In genomic region chr9:102181276-102181675, GRCm38 (mm10) we compare ENCODE assay signal across 11 mouse cellular contexts.
DNase-seq lines count a peak whose midpoint lies in the region; ATAC-seq and TF ChIP-seq lines count a peak whose summit lies in the region.
"Had no signal": no experiment of that assay in that cellular context is flagged by ENCODE, and none has a peak within 500 bp of the region (broad histone marks: within the 10 kb centered on the region; RNA-seq: fewer than 3 reads in every experiment).

No protein-coding gene starts in this region.

- H3K4me1 ChIP-seq in forebrain, embryonic 10.5 days: peaks cover 61% of the 10 kb centered on the region
- H3K4me1 ChIP-seq in forebrain, postnatal 0 days (ENCODE audit: insufficient read depth): no peaks in the 10 kb centered on the region
- H3K4me1 ChIP-seq in embryonic facial prominence, embryonic 12.5 days: peaks cover 24% of the 10 kb centered on the region
- peaks cover 40% of the 10 kb centered on the region for H3K4me1 ChIP-seq in hindbrain, embryonic 12.5 days
- peaks cover 28% of the 10 kb centered on the region for H3K4me1 ChIP-seq in midbrain, embryonic 16.5 days (ENCODE audit: control insufficient read depth, insufficient read depth, low read length)

- 39% methylated on average over 3 of the region's 3 CpGs for WGBS in forebrain, embryonic 10.5 days
- 21% methylated on average over 3 of the region's 3 CpGs for WGBS in forebrain, postnatal 0 days
- WGBS in embryonic facial prominence, embryonic 12.5 days: 43% methylated on average over 3 of the region's 3 CpGs
- WGBS in hindbrain, embryonic 12.5 days: 31% methylated on average over 3 of the region's 3 CpGs
- WGBS in midbrain, embryonic 16.5 days: 23% methylated on average over 3 of the region's 3 CpGs

- ATAC-seq in forebrain, postnatal 0 days: no peak
- peak; percentile 30; the same call in 1 of the 2 replicates for ATAC-seq in embryonic facial prominence, embryonic 12.5 days (ENCODE audit: insufficient number of reproducible peaks, insufficient read depth, low FRiP score, low TSS enrichment)
- ATAC-seq in hindbrain, embryonic 12.5 days (ENCODE audit: low FRiP score): peak; percentile 75
- peak; percentile 49 for ATAC-seq in midbrain, embryonic 16.5 days
- ATAC-seq in cerebellum, adult (ENCODE audit: insufficient number of reproducible peaks, low FRiP score, low TSS enrichment): no peak
- ATAC-seq: liver, postnatal 0 days had no signal

- no peak overlapping the region for H3K4me2 ChIP-seq in forebrain, postnatal 0 days (ENCODE audit: low read depth)
- H3K4me2 ChIP-seq in embryonic facial prominence, embryonic 12.5 days (replicated peaks): no peak overlapping the region
- H3K4me2 ChIP-seq in hindbrain, embryonic 12.5 days (replicated peaks): no peak overlapping the region
- no peak overlapping the region for H3K4me2 ChIP-seq in midbrain, embryonic 16.5 days (ENCODE audit: low read length)

- no peaks in the 10 kb centered on the region for H3K9me3 ChIP-seq in forebrain, embryonic 10.5 days
- H3K9me3 ChIP-seq in forebrain, postnatal 0 days (ENCODE audit: low read length): no peaks in the 10 kb centered on the region
- H3K9me3 ChIP-seq in embryonic facial prominence, embryonic 12.5 days: no peaks in the 10 kb centered on the region
- no peaks in the 10 kb centered on the region for H3K9me3 ChIP-seq in hindbrain, embryonic 12.5 days (replicated peaks)
- H3K9me3 ChIP-seq in midbrain, embryonic 16.5 days (replicated peaks; ENCODE audit: control insufficient read depth, low read length, poor library complexity, severe bottlenecking): no peaks in the 10 kb centered on the region

- no peak for DNase-seq in forebrain, embryonic 10.5 days (ENCODE audit: extremely low spot score, low spot score)
- no peak for DNase-seq in forebrain, postnatal 0 days
- no peak for DNase-seq in right cerebral cortex, adult 2 months (ENCODE audit: low spot score in 2 of 2)
- no peak for DNase-seq in adrenal gland, adult (ENCODE audit: inconsistent age in 2 of 2, low spot score in 1 of 2)
- DNase-seq: kidney, adult 11 months; liver, postnatal 0 days; thymus, adult 18-20 months had no signal

- TF ChIP-seq CTCF in forebrain, postnatal 0 days (IDR thresholded peaks at IDR 0.05; ENCODE audit: low read depth): no peak

- H3K9ac ChIP-seq in forebrain, postnatal 0 days: no peak overlapping the region
- H3K9ac ChIP-seq in embryonic facial prominence, embryonic 12.5 days: no peak overlapping the region
- H3K9ac ChIP-seq in hindbrain, embryonic 12.5 days: no peak overlapping the region
- H3K9ac ChIP-seq in midbrain, embryonic 16.5 days (ENCODE audit: low read depth, low read length): no peak overlapping the region
- H3K9ac ChIP-seq: liver, postnatal 0 days had no signal

- H3K27me3 ChIP-seq in forebrain, embryonic 10.5 days (ENCODE audit: poor library complexity, severe bottlenecking): peaks cover 89% of the 10 kb centered on the region
- no peaks in the 10 kb centered on the region for H3K27me3 ChIP-seq in forebrain, postnatal 0 days (ENCODE audit: insufficient read depth, low read length)
- H3K27me3 ChIP-seq in embryonic facial prominence, embryonic 12.5 days: no peaks in the 10 kb centered on the region
- H3K27me3 ChIP-seq in hindbrain, embryonic 12.5 days: peaks cover 8% of the 10 kb centered on the region; the same call in 1 of the 2 replicates
- no peaks in the 10 kb centered on the region for H3K27me3 ChIP-seq in midbrain, embryonic 16.5 days (ENCODE audit: control insufficient read depth, insufficient read depth, low read depth, low read length)

- H3K36me3 ChIP-seq in forebrain, embryonic 10.5 days (replicated peaks): no peaks in the 10 kb centered on the region
- H3K36me3 ChIP-seq in forebrain, postnatal 0 days (ENCODE audit: insufficient read depth): no peaks in the 10 kb centered on the region; the same call in 1 of the 2 replicates
- no peaks in the 10 kb centered on the region for H3K36me3 ChIP-seq in embryonic facial prominence, embryonic 12.5 days
- no peaks in the 10 kb centered on the region for H3K36me3 ChIP-seq in hindbrain, embryonic 12.5 days
- no peaks in the 10 kb centered on the region for H3K36me3 ChIP-seq in midbrain, embryonic 16.5 days (ENCODE audit: control insufficient read depth, insufficient read depth, low read length)

- H3K4me3 ChIP-seq in forebrain, embryonic 10.5 days: no peak overlapping the region; the same call in 1 of the 2 replicates
- no peak overlapping the region for H3K4me3 ChIP-seq in forebrain, postnatal 0 days (ENCODE audit: low read depth, low read length)
- H3K4me3 ChIP-seq in embryonic facial prominence, embryonic 12.5 days: no peak overlapping the region
- no peak overlapping the region for H3K4me3 ChIP-seq in hindbrain, embryonic 12.5 days
- no peak overlapping the region for H3K4me3 ChIP-seq in midbrain, embryonic 16.5 days (ENCODE audit: low read depth, low read length)

- peak overlapping the region; percentile 70 for H3K27ac ChIP-seq in forebrain, embryonic 10.5 days
- no peak overlapping the region for H3K27ac ChIP-seq in forebrain, postnatal 0 days (ENCODE audit: low read depth, low read length)
- H3K27ac ChIP-seq in embryonic facial prominence, embryonic 12.5 days: peak overlapping the region; percentile 60
- peak overlapping the region; percentile 74; the same call in 1 of the 2 replicates for H3K27ac ChIP-seq in hindbrain, embryonic 12.5 days
- H3K27ac ChIP-seq in midbrain, embryonic 16.5 days (ENCODE audit: low read length): no peak overlapping the region

Comparison
In these comparisons a context has a peak if more than half of its experiments do, and no peak if none do; other contexts are left out.
1. H3K27ac ChIP-seq: peak in forebrain, embryonic 10.5 days (single experiment), embryonic facial prominence, embryonic 12.5 days (single experiment) and hindbrain, embryonic 12.5 days (single experiment); none in forebrain, postnatal 0 days (single experiment) and midbrain, embryonic 16.5 days (single experiment).
2. ATAC-seq: peak in embryonic facial prominence, embryonic 12.5 days (single experiment), hindbrain, embryonic 12.5 days (single experiment) and midbrain, embryonic 16.5 days (single experiment); none in forebrain, postnatal 0 days (single experiment) and cerebellum, adult (single experiment).